Mouse (Mus musculus): ENCODE measurements around the gene Dgki. TPM values are rescaled to one million over a fixed set of nuclear protein-coding genes. Genes with fewer than 3 reads are reported as not detected.

The Dgki gene
- total and polyA plus RNA-seq, 3 experiments: 4.4 to 8.7 (median 7.7) TPM

DNA sequence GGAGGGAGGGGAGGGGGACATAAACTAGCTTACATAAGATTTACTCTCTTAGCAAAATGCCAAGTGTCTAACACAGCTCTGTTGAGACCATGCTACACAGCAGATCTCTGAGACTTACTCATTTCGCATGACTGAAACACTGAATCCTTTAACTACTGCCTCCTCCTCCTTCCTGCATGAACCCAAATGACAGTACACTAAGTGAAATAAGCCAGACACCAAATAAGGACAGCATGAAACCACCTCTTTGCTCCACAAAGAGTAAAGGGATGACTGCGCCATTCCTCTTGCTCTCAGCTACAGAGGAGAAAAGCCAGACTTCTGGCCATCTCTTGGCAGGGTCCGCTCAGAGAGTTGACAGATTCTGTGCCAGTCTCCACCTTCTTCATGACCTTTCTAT is 217.0 kb downstream of the Dgki start:
- H3K4me3 ChIP-seq (replicated peaks in 1 of 3; ENCODE audit: low read depth in 2 of 3, low read length in 2 of 3, poor library complexity in 1 of 3): no peak overlapping the region
- dilution Hi-C loops (cut with MboI; ENCODE audit: extremely low pct_ligation_motif_present, extremely low pct_unique_long_range_greater_than_20kb, low sequenced_read_pairs) (no loop called here), in situ Hi-C loops (cut with MboI; ENCODE audit: low pct_ligation_motif_present, low pct_unique_long_range_greater_than_20kb, low sequenced_read_pairs) (no loop called here)
- H3K9ac ChIP-seq (ENCODE audit: insufficient read depth, low read depth): no peak overlapping the region
- peaks cover 0 to 4% of the 10 kb centered on the region in 2 experiments; a peak in 1 of 4 replicates for H3K4me1 ChIP-seq (ENCODE audit: control insufficient read depth in 1 of 2, insufficient read depth in 2 of 2)
- H3K79me2 ChIP-seq (replicated peaks; ENCODE audit: control insufficient read depth, extremely low read depth, insufficient read depth, poor library complexity, severe bottlenecking): no peaks in the 10 kb centered on the region
- peaks cover 16 to 72% of the 10 kb centered on the region in 2 experiments for H3K36me3 ChIP-seq (replicated peaks in 1 of 2; ENCODE audit: control insufficient read depth in 1 of 2, insufficient read depth in 1 of 2, low read length in 1 of 2)
- H3K4me2 ChIP-seq (ENCODE audit: insufficient read depth, low read depth, poor library complexity, severe bottlenecking): no peak overlapping the region
- H3K9me3 ChIP-seq (replicated peaks; ENCODE audit: low read length): no peaks in the 10 kb centered on the region
- H3K27ac ChIP-seq (ENCODE audit: insufficient read depth, low read depth): no peak overlapping the region
- TF ChIP-seq RCOR1 (conservative IDR thresholded peaks at IDR 0.05; ENCODE audit: low read depth, low read length) (no peak), ELF1 (IDR thresholded peaks at IDR 0.05; ENCODE audit: low read depth, low read length) (no peak), E2F4 (IDR thresholded peaks at IDR 0.05; ENCODE audit: insufficient replicate concordance, low read depth, low read length) (no peak), TCF12 (IDR thresholded peaks at IDR 0.05; ENCODE audit: low read depth, low read length) (no peak), MAZ (IDR thresholded peaks at IDR 0.05; ENCODE audit: low read depth, low read length) (no peak), RAD21 (IDR thresholded peaks at IDR 0.05; ENCODE audit: low read depth, low read length) (no peak), HCFC1 (IDR thresholded peaks at IDR 0.05; ENCODE audit: low read depth, low read length) (no peak), GABPA (IDR thresholded peaks at IDR 0.05; ENCODE audit: insufficient replicate concordance, low read depth, low read length) (no peak), SMC3 (IDR thresholded peaks at IDR 0.05; ENCODE audit: low read depth, low read length) (no peak), PAX5 (IDR thresholded peaks at IDR 0.05; ENCODE audit: low read length) (no peak), POLR2AphosphoS2 (IDR thresholded peaks at IDR 0.05; ENCODE audit: low read depth, low read length) (no peak), ZMIZ1 (IDR thresholded peaks at IDR 0.05; ENCODE audit: low read depth, low read length) (no peak), SIN3A (IDR thresholded peaks at IDR 0.05; ENCODE audit: low read length) (no peak), KAT2A (IDR thresholded peaks at IDR 0.05; ENCODE audit: insufficient replicate concordance, low read length) (no peak), POLR2A (IDR thresholded peaks at IDR 0.05; ENCODE audit: low read depth, low read length) (no peak), MYC (IDR thresholded peaks at IDR 0.05; ENCODE audit: low read depth, low read length) (no peak), ZKSCAN1 (IDR thresholded peaks at IDR 0.05; ENCODE audit: borderline replicate concordance, low read depth, low read length) (no peak)
- no peak for DNase-seq (ENCODE audit: extremely low read depth)
- no peaks in the 10 kb centered on the region for H3K27me3 ChIP-seq (replicated peaks)

DNA sequence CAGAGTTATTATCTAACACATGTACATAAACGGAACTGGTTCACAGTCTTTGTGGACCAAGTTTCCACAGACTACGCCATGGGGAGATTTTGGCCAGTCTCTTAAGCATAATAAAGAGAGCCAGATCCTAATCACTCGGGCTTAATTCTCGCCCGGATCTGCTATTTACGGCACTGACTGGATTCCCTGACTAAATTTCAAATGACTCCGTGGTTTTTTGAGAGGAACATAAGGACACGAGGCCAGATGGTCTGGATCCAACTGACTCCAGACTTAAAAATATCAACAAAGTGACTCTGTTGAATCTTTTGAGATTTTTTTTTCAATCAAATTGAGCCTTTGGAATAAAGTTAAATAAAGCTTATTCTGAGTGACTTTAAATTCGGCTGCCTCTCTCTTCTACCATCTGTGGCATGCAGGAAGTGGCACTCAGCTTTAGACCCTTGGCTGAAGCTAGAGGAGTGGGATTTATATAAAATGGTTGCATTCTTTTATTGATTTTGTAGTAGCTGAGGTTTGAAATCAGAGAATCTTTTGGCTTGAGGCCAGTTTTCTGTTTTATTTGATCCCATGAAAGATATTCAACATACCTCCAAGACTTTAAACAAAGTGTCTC is 227.5 kb downstream of the Dgki start:
- no peak overlapping the region for H3K4me2 ChIP-seq (ENCODE audit: insufficient read depth, low read depth, poor library complexity, severe bottlenecking)
- H3K4me1 ChIP-seq (ENCODE audit: control insufficient read depth in 1 of 2, insufficient read depth in 2 of 2): peaks cover 0 to 18% of the 10 kb centered on the region in 2 experiments; a peak in 2 of 4 replicates
- dilution Hi-C loops (cut with MboI; ENCODE audit: extremely low pct_ligation_motif_present, extremely low pct_unique_long_range_greater_than_20kb, low sequenced_read_pairs): no loop called here
- DNase-seq (ENCODE audit: extremely low read depth): no peak
- H3K27me3 ChIP-seq (replicated peaks): no peaks in the 10 kb centered on the region
- no peaks in the 10 kb centered on the region for H3K79me2 ChIP-seq (replicated peaks; ENCODE audit: control insufficient read depth, extremely low read depth, insufficient read depth, poor library complexity, severe bottlenecking)
- in situ Hi-C loops (cut with MboI; ENCODE audit: low pct_ligation_motif_present, low pct_unique_long_range_greater_than_20kb, low sequenced_read_pairs): no loop called here
- H3K9me3 ChIP-seq (replicated peaks; ENCODE audit: low read length): no peaks in the 10 kb centered on the region
- H3K4me3 ChIP-seq (replicated peaks in 1 of 3; ENCODE audit: low read depth in 2 of 3, low read length in 2 of 3, poor library complexity in 1 of 3): no peak overlapping the region
- peaks cover 2 to 30% of the 10 kb centered on the region in 2 experiments for H3K36me3 ChIP-seq (replicated peaks in 1 of 2; ENCODE audit: control insufficient read depth in 1 of 2, insufficient read depth in 1 of 2, low read length in 1 of 2)
- no peak overlapping the region for H3K9ac ChIP-seq (ENCODE audit: insufficient read depth, low read depth)
- H3K27ac ChIP-seq (ENCODE audit: insufficient read depth, low read depth): no peak overlapping the region
- TF ChIP-seq E2F4 (IDR thresholded peaks at IDR 0.05; ENCODE audit: insufficient replicate concordance, low read depth, low read length) (no peak), BHLHE40 (IDR thresholded peaks at IDR 0.05; ENCODE audit: low read depth, low read length) (no peak), CTCF (conservative IDR thresholded peaks at IDR 0.05 in 1 of 2, IDR thresholded peaks at IDR 0.05 in 1 of 2; ENCODE audit: low read depth in 2 of 2, low read length in 2 of 2) (no peak), MEF2A (IDR thresholded peaks at IDR 0.05; ENCODE audit: borderline replicate concordance, low read depth, low read length) (no peak), KAT2A (IDR thresholded peaks at IDR 0.05; ENCODE audit: insufficient replicate concordance, low read length) (no peak), TCF12 (IDR thresholded peaks at IDR 0.05; ENCODE audit: low read depth, low read length) (no peak), JUND (conservative IDR thresholded peaks at IDR 0.05; ENCODE audit: low read depth, low read length) (no peak), CHD2 (IDR thresholded peaks at IDR 0.05; ENCODE audit: low read length) (no peak), RCOR1 (conservative IDR thresholded peaks at IDR 0.05; ENCODE audit: low read depth, low read length) (no peak), USF1 (IDR thresholded peaks at IDR 0.05; ENCODE audit: low read depth, low read length) (no peak), ELF1 (IDR thresholded peaks at IDR 0.05; ENCODE audit: low read depth, low read length) (no peak), MXI1 (IDR thresholded peaks at IDR 0.05; ENCODE audit: low read depth, low read length) (no peak), GABPA (IDR thresholded peaks at IDR 0.05; ENCODE audit: insufficient replicate concordance, low read depth, low read length) (no peak), CHD1 (IDR thresholded peaks at IDR 0.05; ENCODE audit: low read depth, low read length) (no peak)

Measured in CH12.LX (cell line).